Mouse (Mus musculus) leukemia stem cell, adult 10-12 weeks (primary cell): Measurements from ENCODE around the gene 1700020L24Rik. TPM values are rescaled to one million over a fixed set of nuclear protein-coding genes. Genes with fewer than 3 reads are reported as not detected.

ENCODE experiments used
- polyA plus RNA-seq: library from polyadenylated mRNA; stranded (reverse); fragments of >175 nt; gene quantifications from 2 replicates; pipeline ENCODE4 v1.2.3, GENCODE M21; 2012; ENCODE audit warnings: low replicate concordance

Gene 1700020L24Rik
- polyA plus RNA-seq, result 0.50 TPM in 1 of 2 replicates, not detected in the other

DNA sequence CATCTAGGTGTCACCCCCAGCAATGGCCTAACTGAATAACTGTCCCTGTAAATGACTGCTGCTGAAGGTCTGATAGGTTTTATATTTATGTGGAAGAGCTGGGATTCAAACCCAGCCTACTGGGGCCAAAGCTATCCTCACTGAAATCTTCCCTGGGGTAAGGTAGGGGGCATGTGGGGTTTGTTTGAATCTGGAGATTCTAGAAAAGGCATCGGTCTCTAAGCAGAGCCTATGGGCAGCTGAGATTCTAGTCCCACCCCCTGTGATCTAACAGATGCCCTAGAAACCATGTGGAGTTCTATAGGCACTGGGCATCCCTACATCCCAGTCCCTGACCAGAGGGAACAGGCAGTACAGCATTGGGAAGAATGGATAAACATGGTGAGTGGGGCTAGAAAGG is at the start of gene 1700020L24Rik:
TSS of gene 1700020L24Rik (plus strand) at position 301 of the 400 bp plus-strand sequence.

GRCm38 (mm10) chr11:83409087-83409754 is 28.3 kb upstream of the 1700020L24Rik start, which contains the start of gene Rasl10b:
TSS of gene Rasl10b (plus strand) at chr11:83409137.

DNA sequence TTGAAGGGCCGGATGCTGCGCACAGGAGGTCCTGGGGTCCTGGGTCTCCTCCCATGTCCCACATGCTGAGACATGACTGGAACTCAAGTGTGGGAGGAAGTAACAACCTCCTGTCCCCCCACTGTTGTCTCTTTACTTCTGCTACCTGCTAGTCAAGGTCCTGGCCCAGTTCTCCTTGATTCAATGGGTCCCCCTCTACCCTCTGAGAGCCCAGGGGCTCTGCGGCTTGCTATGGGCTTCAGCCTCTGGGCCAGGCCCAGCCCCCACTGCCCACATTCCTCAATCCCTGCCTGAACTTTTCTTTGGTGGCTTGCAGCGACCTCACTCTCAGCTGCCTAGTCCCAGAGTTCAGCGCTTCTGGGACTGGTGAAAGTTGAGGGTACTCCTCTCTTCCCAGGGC is 8.1 kb upstream of the 1700020L24Rik start, which contains the start of gene Gas2l2:
TSS of gene Gas2l2 (minus strand) at position 101 of the 400 bp plus-strand sequence.

DNA sequence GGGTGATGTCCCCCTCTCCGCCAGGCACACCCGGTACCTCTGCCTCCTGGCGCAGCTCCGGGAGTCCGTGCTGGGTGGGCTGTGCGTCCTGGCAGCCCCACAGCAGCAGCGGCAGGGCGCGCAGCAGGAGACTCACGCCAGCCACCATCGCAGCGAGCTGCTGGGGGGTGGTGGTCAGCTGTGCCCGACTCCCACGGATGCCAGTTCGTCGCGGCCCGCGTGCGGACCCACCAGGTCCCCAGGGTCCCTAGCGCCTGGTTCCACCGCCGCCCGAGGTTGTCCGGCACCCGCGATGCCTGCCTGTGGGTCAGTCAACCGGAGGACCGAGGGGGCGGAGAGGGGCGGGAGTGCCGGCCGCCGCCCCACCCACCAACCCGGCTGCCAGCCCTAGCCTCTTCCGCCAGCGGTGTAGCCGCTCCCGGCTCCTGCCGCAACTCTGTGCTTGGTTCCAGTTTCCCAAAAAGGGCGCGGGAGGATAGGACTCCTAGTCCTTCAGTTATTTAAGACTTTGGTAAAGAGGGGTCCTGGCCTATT is 25.3 kb downstream of the 1700020L24Rik start, which contains the start of gene Mmp28:
TSS of gene Mmp28 (minus strand) at position 361 of the 534 bp plus-strand sequence.

GRCm38 (mm10) chr11:83472324-83473234 is 35.1 kb downstream of the 1700020L24Rik start, which contains the start of gene Taf15:
TSS of gene Taf15 (plus strand) at chr11:83473086.

Other genes with a start within 250 kb of the 1700020L24Rik start
- 0.80 TPM in 1 of 2 replicates, not detected in the other for gene Slfn3, start 246.3 kb upstream of the 1700020L24Rik start, polyA plus RNA-seq
- gene Slfn14, start 151.0 kb upstream of the 1700020L24Rik start, polyA plus RNA-seq, result 0.15 and 0.91 TPM in 2 replicates
- gene Ap2b1, start 138.7 kb upstream of the 1700020L24Rik start, polyA plus RNA-seq, result 12.4 and 24.2 TPM in 2 replicates
- 3.9 and 5.0 TPM in 2 replicates for gene Pex12, start 135.1 kb upstream of the 1700020L24Rik start, polyA plus RNA-seq
- gene Rasl10b, start 28.5 kb upstream of the 1700020L24Rik start, polyA plus RNA-seq, result 0.09 and 0.11 TPM in 2 replicates
- gene Gas2l2, start 8.2 kb upstream of the 1700020L24Rik start, polyA plus RNA-seq, result not detected in 2 replicates
- gene Mmp28, start 25.4 kb downstream of the 1700020L24Rik start, polyA plus RNA-seq, result 0.42 and 0.46 TPM in 2 replicates
- gene Taf15, start 35.4 kb downstream of the 1700020L24Rik start, polyA plus RNA-seq, result 45.6 and 117 TPM in 2 replicates
- not detected in 2 replicates for gene Heatr9, start 84.5 kb downstream of the 1700020L24Rik start, polyA plus RNA-seq
- 20.3 and 71.8 TPM in 2 replicates for gene Ccl5, start 92.8 kb downstream of the 1700020L24Rik start, polyA plus RNA-seq
- gene Ccl9, start 141.0 kb downstream of the 1700020L24Rik start, polyA plus RNA-seq, result 0.29 TPM in 1 of 2 replicates, not detected in the other
- 7.6 TPM in 1 of 2 replicates, not detected in the other for gene Ccl6, start 155.4 kb downstream of the 1700020L24Rik start, polyA plus RNA-seq
- 0.36 TPM in 1 of 2 replicates, not detected in the other for gene Rpl9-ps1, start 207.9 kb downstream of the 1700020L24Rik start, polyA plus RNA-seq
- 0.25 and 2.2 TPM in 2 replicates for gene Ccl3, start 211.7 kb downstream of the 1700020L24Rik start, polyA plus RNA-seq
- gene Ccl4, start 224.9 kb downstream of the 1700020L24Rik start, polyA plus RNA-seq, result 1.1 and 4.5 TPM in 2 replicates